Mouse (Mus musculus) small intestine, adult 2 months (tissue): ENCODE data around the gene Ccdc115. TPM values are rescaled to one million over a fixed set of nuclear protein-coding genes. Genes with fewer than 3 reads are reported as not detected.

Experiments used
- H3K27ac ChIP-seq: fragments of 200-500 bp; 2 replicates; pipeline ENCODE4 v1.5.1; 2012; ENCODE audit warnings: low read depth, low read length, control low read depth, inconsistent platforms; ENCODE audit not compliant: insufficient read depth
- H3K27me3 ChIP-seq: fragments of 200-500 bp; 2 replicates; pipeline ENCODE4 v1.6.1; 2012; ENCODE audit warnings: mild to moderate bottlenecking, moderate library complexity, low read length, inconsistent platforms; ENCODE audit not compliant: control insufficient read depth, insufficient read depth
- H3K36me3 ChIP-seq: fragments of 200-500 bp; 2 replicates; pipeline ENCODE4 v1.6.1; 2012; ENCODE audit warnings: mild to moderate bottlenecking, low read length, control low read depth, inconsistent platforms; ENCODE audit not compliant: control insufficient read depth, insufficient read depth
- H3K4me1 ChIP-seq: fragments of 200-500 bp; 2 replicates; pipeline ENCODE4 v1.6.1; 2012; ENCODE audit warnings: low read length, inconsistent platforms, mixed read lengths; ENCODE audit not compliant: control insufficient read depth, insufficient read depth, insufficient read length
- H3K4me3 ChIP-seq: fragments of 200-500 bp; 2 replicates; pipeline ENCODE4 v1.5.1; 2012; ENCODE audit warnings: low read depth, mild to moderate bottlenecking, control low read depth, inconsistent platforms, low read length, moderate library complexity
- CTCF ChIP-seq: fragments of 200-500 bp; IDR thresholded peaks from 2 replicates; pipeline ENCODE4 v1.5.1; 2012; ENCODE audit warnings: low read depth, mild to moderate bottlenecking, control low read depth, inconsistent platforms, low read length, moderate library complexity, mixed read lengths; ENCODE audit not compliant: insufficient replicate concordance, insufficient read length; ENCODE audit errors: extremely low read depth
- POLR2A ChIP-seq: fragments of 200-500 bp; IDR thresholded peaks from 2 replicates; pipeline ENCODE4 v1.6.1; 2012; ENCODE audit warnings: low read depth, mild to moderate bottlenecking, control low read depth, inconsistent platforms, low read length, moderate library complexity
- WGBS: fragments of 180-500 bp; shearing (Covaris S2); methylation state at CpG from one replicate; pipeline ENCODE4 v1.1.7; 2018; 5-methylcytosine and 5-hydroxymethylcytosine counted together
- polyA plus RNA-seq: library from polyadenylated mRNA; depleted of rRNA; stranded (reverse); fragments of >200 nt; gene quantifications from 2 replicates; pipeline ENCODE4 v1.2.3, GENCODE M21; 2012; rRNA removed

The Ccdc115 gene
- polyA plus RNA-seq = 12.5 and 12.6 TPM in 2 replicates

DNA sequence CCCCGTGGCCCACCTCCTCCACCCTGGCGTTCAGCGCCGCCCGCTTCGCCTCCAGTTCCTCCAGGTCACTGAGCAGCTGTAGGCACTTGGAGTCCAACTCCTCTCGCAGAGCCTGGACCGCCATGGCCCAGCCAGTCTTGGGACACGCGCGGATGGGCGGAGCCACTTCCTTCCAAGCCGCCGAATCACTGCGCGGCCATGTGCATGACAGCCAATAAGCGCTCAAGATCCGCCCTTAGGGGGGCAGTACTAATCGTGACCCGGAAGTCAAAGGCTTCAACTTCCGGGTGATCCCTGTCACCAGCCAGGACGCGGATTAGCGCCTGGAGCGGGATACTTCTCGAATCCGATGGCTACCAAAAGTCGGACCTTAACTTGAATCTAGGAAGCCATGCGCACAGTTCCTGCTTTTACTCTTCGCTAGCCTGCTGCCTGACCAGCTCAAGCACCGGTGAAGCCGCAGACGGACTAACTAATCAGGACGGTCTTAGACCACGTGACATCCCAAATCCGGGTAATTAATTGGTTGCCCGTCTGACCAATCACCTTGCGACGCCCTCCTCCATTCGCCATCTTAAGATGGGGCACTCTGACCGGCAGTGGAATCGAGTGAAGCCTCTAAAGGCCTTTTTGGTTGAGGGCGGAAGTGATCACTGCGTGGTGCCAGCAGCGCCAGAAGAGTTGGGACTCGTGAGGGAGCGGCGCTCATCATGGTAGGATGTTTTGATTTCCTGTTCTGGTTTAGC, at the start of gene Ccdc115, which contains the start of gene Imp4:
Ccdc115 (minus strand) TSS at position 458 of the 746 bp plus-strand sequence.
Imp4 (plus strand) TSS at position 637 of the 746 bp plus-strand sequence.
- WGBS = under 1% methylated on average over 48 of the region's 48 CpGs
- peak; percentile 47 for TF ChIP-seq POLR2A
- TF ChIP-seq CTCF = no peak

DNA sequence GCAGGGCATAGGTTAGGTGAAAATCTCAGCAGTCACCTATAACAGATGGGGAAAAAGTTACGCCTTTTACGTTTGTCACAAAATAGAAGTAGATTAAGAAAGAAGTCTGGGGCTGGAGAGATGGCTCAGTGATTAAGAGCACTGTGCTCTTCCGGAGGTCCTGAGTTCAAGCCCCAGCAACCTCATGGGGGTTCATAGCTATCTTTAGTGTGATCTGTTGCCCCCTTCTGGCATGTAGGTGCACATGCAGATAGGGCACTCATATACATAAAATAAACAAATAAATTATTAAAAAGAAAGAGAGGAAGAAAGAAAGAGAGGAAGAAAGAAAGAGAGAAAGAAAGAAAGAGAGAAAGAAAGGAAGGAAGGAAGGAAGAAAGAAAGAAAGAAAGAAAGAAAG, 47.9 kb upstream of the Ccdc115 start:
- H3K36me3 ChIP-seq = no peaks in the 10 kb centered on the region
- peaks cover 2% of the 10 kb centered on the region; the same call in 1 of the 2 replicates for H3K4me1 ChIP-seq
- no peak overlapping the region for H3K4me3 ChIP-seq
- no peaks in the 10 kb centered on the region for H3K27me3 ChIP-seq
- H3K27ac ChIP-seq = no peak overlapping the region
- 91% methylated on average over 3 of the region's 3 CpGs for WGBS
- TF ChIP-seq POLR2A (no peak), CTCF (no peak)

More for the DNA sequence above, at the start of gene Ccdc115, which contains the start of gene Imp4:
- H3K4me1 ChIP-seq = peaks cover 4% of the 10 kb centered on the region; the same call in 1 of the 2 replicates
- H3K27me3 ChIP-seq = no peaks in the 10 kb centered on the region
- peak within 1 kb of the TSS; percentile 67 for H3K27ac ChIP-seq
- H3K36me3 ChIP-seq = peaks cover 17% of the 10 kb centered on the region
- H3K4me3 ChIP-seq = peak within 1 kb of the TSS; percentile 75

DNA sequence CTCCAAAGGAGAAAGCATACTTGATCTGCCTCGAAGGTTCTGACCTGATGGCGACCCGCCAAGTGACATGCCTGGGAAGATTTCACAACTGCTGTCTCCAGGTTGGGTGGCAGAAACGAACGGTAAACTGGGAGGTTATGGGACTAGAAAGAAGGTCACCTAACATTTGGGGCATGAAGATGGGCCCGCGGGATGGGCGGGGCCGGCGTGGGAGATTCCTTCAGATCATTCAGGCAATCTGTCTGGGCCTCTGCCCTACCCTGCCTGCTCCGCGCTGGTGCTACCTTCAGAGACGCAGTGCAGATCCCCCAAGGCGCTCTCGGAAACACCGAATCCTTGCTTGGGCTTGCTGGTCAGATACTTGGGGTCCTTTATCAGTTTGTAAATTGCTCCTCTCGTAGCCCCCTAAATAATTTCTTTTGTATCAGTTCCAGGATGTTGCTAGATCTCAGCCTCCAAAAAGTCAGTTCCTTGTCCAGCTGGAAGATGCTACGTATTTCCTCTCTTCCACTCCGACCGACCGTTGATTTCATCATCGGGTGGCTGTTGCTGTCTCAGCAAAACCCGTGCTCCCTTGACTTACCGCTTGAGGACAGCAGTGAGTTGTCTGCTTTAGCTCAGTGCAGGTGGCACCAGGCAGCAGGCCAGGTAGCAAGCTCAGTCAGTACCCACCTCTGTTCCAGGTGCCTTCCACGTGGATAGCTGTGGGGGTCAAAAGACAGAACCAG, 46.2 kb upstream of the Ccdc115 start:
- no peaks in the 10 kb centered on the region for H3K36me3 ChIP-seq
- peak overlapping the region; percentile 36; the same call in 1 of the 2 replicates for H3K27ac ChIP-seq
- peak overlapping the region; percentile 51 for H3K4me3 ChIP-seq
- 8% methylated on average over 25 of the region's 25 CpGs for WGBS
- peaks cover 11% of the 10 kb centered on the region; the same call in 1 of the 2 replicates for H3K4me1 ChIP-seq
- peak; percentile 71; the same call in 1 of the 2 replicates for TF ChIP-seq CTCF
- TF ChIP-seq POLR2A = no peak
- H3K27me3 ChIP-seq = no peaks in the 10 kb centered on the region

DNA sequence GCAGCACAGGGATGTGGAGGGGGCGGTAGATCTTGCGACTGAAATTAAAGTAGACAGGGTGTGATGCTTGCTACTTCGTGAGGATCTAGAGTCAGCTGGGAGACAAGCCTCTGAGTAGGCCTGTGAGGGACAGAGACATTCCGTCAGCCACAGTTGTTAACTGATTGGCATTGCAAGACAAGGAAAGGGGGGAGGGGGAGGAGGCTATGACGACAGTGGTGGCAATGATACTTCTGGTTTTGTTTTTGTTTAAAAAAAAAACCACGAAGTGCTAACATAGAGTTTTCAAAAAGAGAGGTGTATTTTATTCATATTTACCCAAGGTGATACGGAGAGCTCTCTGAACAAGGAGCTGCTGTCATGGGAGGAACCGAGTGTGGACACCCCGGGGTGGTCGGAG, 45.0 kb upstream of the Ccdc115 start:
- TF ChIP-seq CTCF (no peak), POLR2A (no peak)
- no peak overlapping the region for H3K27ac ChIP-seq

DNA sequence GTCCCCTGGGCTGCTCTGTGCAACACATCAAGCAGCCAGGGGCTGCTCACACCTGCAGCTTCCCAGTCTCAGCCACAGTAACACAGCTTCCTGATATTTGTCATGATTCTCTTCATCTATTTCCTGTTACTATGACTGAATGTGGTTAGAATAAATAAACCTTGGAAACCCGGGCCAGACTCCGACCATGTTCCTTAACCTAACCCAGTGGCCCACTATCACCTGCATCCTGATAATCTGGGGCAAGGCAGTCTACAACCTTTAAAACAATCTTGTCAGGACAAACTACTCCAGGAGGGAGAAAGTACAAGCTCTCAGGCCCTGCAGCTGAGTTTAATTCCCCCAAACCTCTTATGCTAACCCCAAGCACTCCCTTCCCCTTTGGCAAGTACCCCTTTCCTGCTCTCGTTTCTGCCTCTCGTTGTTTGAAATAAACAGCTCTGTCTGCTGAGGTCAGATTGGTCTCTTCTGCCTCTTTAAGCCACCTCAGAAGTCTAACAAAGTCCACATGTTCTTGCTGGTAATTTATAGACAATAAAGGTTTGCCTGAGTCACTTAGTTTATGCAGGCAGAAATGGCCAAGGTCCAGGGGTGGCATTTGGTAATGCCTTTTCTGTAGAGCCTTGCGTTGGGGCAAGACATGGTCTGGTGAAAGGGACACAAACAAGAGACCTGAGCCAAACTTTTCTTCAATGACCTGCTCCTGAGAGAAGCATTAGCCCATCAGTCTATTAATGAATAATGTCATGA, 42.6 kb upstream of the Ccdc115 start:
- Histone ChIP-seq H3K27me3 (no peaks in the 10 kb centered on the region), H3K4me3 (no peak overlapping the region), H3K36me3 (no peaks in the 10 kb centered on the region), H3K4me1 (peaks cover 19% of the 10 kb centered on the region; the same call in 1 of the 2 replicates), H3K27ac (peak overlapping the region; percentile 72)
- no peak for TF ChIP-seq POLR2A
- no peak for TF ChIP-seq CTCF
- 8% methylated on average over 5 of the region's 5 CpGs for WGBS

More for the DNA sequence above, 45.0 kb upstream of the Ccdc115 start:
- peaks cover 11% of the 10 kb centered on the region; the same call in 1 of the 2 replicates for H3K4me1 ChIP-seq
- peak overlapping the region; percentile 12; the same call in 1 of the 2 replicates for H3K4me3 ChIP-seq
- H3K27me3 ChIP-seq = no peaks in the 10 kb centered on the region
- no peaks in the 10 kb centered on the region for H3K36me3 ChIP-seq
- 73% methylated on average over 10 of the region's 10 CpGs for WGBS

DNA sequence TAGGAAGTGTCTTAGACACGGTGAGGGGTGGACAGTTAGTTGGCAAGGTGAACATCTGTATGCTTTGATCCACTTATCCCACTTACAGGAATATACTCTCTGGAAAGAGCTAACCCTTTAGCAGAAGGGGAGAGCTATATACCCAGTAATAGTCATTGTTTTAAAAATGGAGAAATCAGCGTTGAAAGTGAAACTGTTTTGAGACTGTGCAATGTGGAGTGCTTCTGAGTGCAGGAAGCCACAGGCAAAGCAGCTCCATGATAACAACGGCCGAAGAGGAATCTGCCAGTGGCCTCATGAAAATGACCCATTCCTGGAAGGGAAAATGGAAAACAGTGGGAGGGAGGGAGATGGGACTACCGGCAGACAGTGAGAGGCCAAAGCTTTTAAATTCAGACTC, 41.3 kb upstream of the Ccdc115 start:
- 31% methylated on average over 5 of the region's 5 CpGs for WGBS
- no peak for TF ChIP-seq POLR2A
- TF ChIP-seq CTCF = no peak
- H3K4me3 ChIP-seq = no peak overlapping the region
- H3K4me1 ChIP-seq = peaks cover 19% of the 10 kb centered on the region; the same call in 1 of the 2 replicates
- H3K36me3 ChIP-seq = no peaks in the 10 kb centered on the region
- no peaks in the 10 kb centered on the region for H3K27me3 ChIP-seq
- H3K27ac ChIP-seq = 0 out of 2 replicates have a peak overlapping the region, but pooled peaks have one; percentile 12
